Mouse (Mus musculus): ENCODE data around the gene Pfkfb2. TPM values are rescaled to one million over a fixed set of nuclear protein-coding genes. Genes with fewer than 3 reads are reported as not detected.

Pfkfb2 gene
- polyA plus RNA-seq, 1 experiment from 2014 or later: 10.1 TPM

- Histone ChIP-seq H3K9me3 (ENCODE audit: control insufficient read depth, low read length) (no peaks in the 10 kb centered on the region), H3K27ac (ENCODE audit: low read depth, low read length) (no peak overlapping the region), H3K27me3 (ENCODE audit: control insufficient read depth, insufficient read depth, low read length) (no peaks in the 10 kb centered on the region), H3K4me2 (replicated peaks; ENCODE audit: low read depth, low read length) (no peak overlapping the region), H3K4me3 (ENCODE audit: low read depth, low read length) (no peak overlapping the region), H3K36me3 (ENCODE audit: control insufficient read depth, insufficient read depth, low read length) (no peaks in the 10 kb centered on the region), H3K4me1 (replicated peaks; ENCODE audit: control insufficient read depth, insufficient read depth, low read length) (no peaks in the 10 kb centered on the region), H3K9ac (ENCODE audit: low read depth, low read length) (no peak overlapping the region)
- WGBS: 90% methylated on average over 3 of the region's 3 CpGs
- ATAC-seq (ENCODE audit: low FRiP score): no peak
- DNase-seq (ENCODE audit: low spot score): no peak
These were observed 33.1 kb upstream of the Pfkfb2 start for GRCm38 (mm10) chr1:130762045-130762760.

GRCm38 (mm10) chr1:130761597-130761996 lies 32.5 kb upstream of the Pfkfb2 start:
- no peak for DNase-seq (ENCODE audit: low spot score)
- Histone ChIP-seq H3K36me3 (ENCODE audit: control insufficient read depth, insufficient read depth, low read length) (no peaks in the 10 kb centered on the region), H3K27ac (ENCODE audit: low read depth, low read length) (no peak overlapping the region), H3K4me2 (replicated peaks; ENCODE audit: low read depth, low read length) (no peak overlapping the region), H3K4me1 (replicated peaks; ENCODE audit: control insufficient read depth, insufficient read depth, low read length) (no peaks in the 10 kb centered on the region), H3K27me3 (ENCODE audit: control insufficient read depth, insufficient read depth, low read length) (no peaks in the 10 kb centered on the region), H3K4me3 (ENCODE audit: low read depth, low read length) (no peak overlapping the region), H3K9ac (ENCODE audit: low read depth, low read length) (no peak overlapping the region), H3K9me3 (ENCODE audit: control insufficient read depth, low read length) (no peaks in the 10 kb centered on the region)
- no peak for ATAC-seq (ENCODE audit: low FRiP score)
- 90% methylated on average over 1 of the region's 1 CpGs for WGBS

GRCm38 (mm10) chr1:130759689-130760088 lies 30.6 kb upstream of the Pfkfb2 start:
- DNase-seq (ENCODE audit: low spot score) (no peak), ATAC-seq (ENCODE audit: low FRiP score) (no peak)
- no peak overlapping the region for H3K4me3 ChIP-seq (ENCODE audit: low read depth, low read length)
- H3K27me3 ChIP-seq (ENCODE audit: control insufficient read depth, insufficient read depth, low read length): no peaks in the 10 kb centered on the region
- H3K4me1 ChIP-seq (replicated peaks; ENCODE audit: control insufficient read depth, insufficient read depth, low read length): no peaks in the 10 kb centered on the region
- H3K4me2 ChIP-seq (replicated peaks; ENCODE audit: low read depth, low read length): no peak overlapping the region
- H3K36me3 ChIP-seq (ENCODE audit: control insufficient read depth, insufficient read depth, low read length): no peaks in the 10 kb centered on the region
- H3K9ac ChIP-seq (ENCODE audit: low read depth, low read length): no peak overlapping the region
- 86% methylated on average over 9 of the region's 9 CpGs for WGBS
- H3K9me3 ChIP-seq (ENCODE audit: control insufficient read depth, low read length): no peaks in the 10 kb centered on the region
- H3K27ac ChIP-seq (ENCODE audit: low read depth, low read length): no peak overlapping the region

- Histone ChIP-seq H3K36me3 (ENCODE audit: control insufficient read depth, insufficient read depth, low read length) (no peaks in the 10 kb centered on the region), H3K4me3 (ENCODE audit: low read depth, low read length) (no peak overlapping the region), H3K27ac (ENCODE audit: low read depth, low read length) (no peak overlapping the region), H3K27me3 (ENCODE audit: control insufficient read depth, insufficient read depth, low read length) (no peaks in the 10 kb centered on the region), H3K4me1 (replicated peaks; ENCODE audit: control insufficient read depth, insufficient read depth, low read length) (no peaks in the 10 kb centered on the region), H3K4me2 (replicated peaks; ENCODE audit: low read depth, low read length) (no peak overlapping the region), H3K9me3 (ENCODE audit: control insufficient read depth, low read length) (no peaks in the 10 kb centered on the region), H3K9ac (ENCODE audit: low read depth, low read length) (no peak overlapping the region)
- no peak for DNase-seq (ENCODE audit: low spot score)
- WGBS: 77% methylated on average over 3 of the region's 3 CpGs
- no peak for ATAC-seq (ENCODE audit: low FRiP score)
These were observed 17.8 kb upstream of the Pfkfb2 start for GRCm38 (mm10) chr1:130746819-130747218.

GRCm38 (mm10) chr1:130745591-130745990 lies 16.5 kb upstream of the Pfkfb2 start:
- Histone ChIP-seq H3K36me3 (ENCODE audit: control insufficient read depth, insufficient read depth, low read length) (no peaks in the 10 kb centered on the region), H3K4me1 (replicated peaks; ENCODE audit: control insufficient read depth, insufficient read depth, low read length) (no peaks in the 10 kb centered on the region), H3K9me3 (ENCODE audit: control insufficient read depth, low read length) (no peaks in the 10 kb centered on the region), H3K27me3 (ENCODE audit: control insufficient read depth, insufficient read depth, low read length) (no peaks in the 10 kb centered on the region), H3K4me3 (ENCODE audit: low read depth, low read length) (no peak overlapping the region), H3K4me2 (replicated peaks; ENCODE audit: low read depth, low read length) (no peak overlapping the region), H3K27ac (ENCODE audit: low read depth, low read length) (no peak overlapping the region), H3K9ac (ENCODE audit: low read depth, low read length) (no peak overlapping the region)
- ATAC-seq (ENCODE audit: low FRiP score) (no peak), DNase-seq (ENCODE audit: low spot score) (no peak)
- 93% methylated on average over 3 of the region's 3 CpGs for WGBS

GRCm38 (mm10) chr1:130744961-130745360 lies 15.9 kb upstream of the Pfkfb2 start:
- Histone ChIP-seq H3K27me3 (ENCODE audit: control insufficient read depth, insufficient read depth, low read length) (no peaks in the 10 kb centered on the region), H3K4me1 (replicated peaks; ENCODE audit: control insufficient read depth, insufficient read depth, low read length) (no peaks in the 10 kb centered on the region), H3K9me3 (ENCODE audit: control insufficient read depth, low read length) (no peaks in the 10 kb centered on the region), H3K4me3 (ENCODE audit: low read depth, low read length) (no peak overlapping the region), H3K9ac (ENCODE audit: low read depth, low read length) (no peak overlapping the region), H3K36me3 (ENCODE audit: control insufficient read depth, insufficient read depth, low read length) (no peaks in the 10 kb centered on the region), H3K27ac (ENCODE audit: low read depth, low read length) (no peak overlapping the region), H3K4me2 (replicated peaks; ENCODE audit: low read depth, low read length) (no peak overlapping the region)
- DNase-seq (ENCODE audit: low spot score): no peak
- no peak for ATAC-seq (ENCODE audit: low FRiP score)
- WGBS: 94% methylated on average over 5 of the region's 5 CpGs

GRCm38 (mm10) chr1:130744217-130744616 lies 15.2 kb upstream of the Pfkfb2 start:
- Histone ChIP-seq H3K4me1 (replicated peaks; ENCODE audit: control insufficient read depth, insufficient read depth, low read length) (no peaks in the 10 kb centered on the region), H3K27ac (ENCODE audit: low read depth, low read length) (no peak overlapping the region), H3K4me2 (replicated peaks; ENCODE audit: low read depth, low read length) (no peak overlapping the region), H3K9me3 (ENCODE audit: control insufficient read depth, low read length) (no peaks in the 10 kb centered on the region), H3K9ac (ENCODE audit: low read depth, low read length) (no peak overlapping the region), H3K27me3 (ENCODE audit: control insufficient read depth, insufficient read depth, low read length) (no peaks in the 10 kb centered on the region), H3K4me3 (ENCODE audit: low read depth, low read length) (no peak overlapping the region), H3K36me3 (ENCODE audit: control insufficient read depth, insufficient read depth, low read length) (no peaks in the 10 kb centered on the region)
- no peak for DNase-seq (ENCODE audit: low spot score)
- ATAC-seq (ENCODE audit: low FRiP score): no peak
- WGBS: 81% methylated on average over 2 of the region's 2 CpGs

GRCm38 (mm10) chr1:130743775-130744174 lies 14.7 kb upstream of the Pfkfb2 start:
- Histone ChIP-seq H3K4me3 (ENCODE audit: low read depth, low read length) (no peak overlapping the region), H3K4me2 (replicated peaks; ENCODE audit: low read depth, low read length) (no peak overlapping the region), H3K9me3 (ENCODE audit: control insufficient read depth, low read length) (no peaks in the 10 kb centered on the region), H3K27me3 (ENCODE audit: control insufficient read depth, insufficient read depth, low read length) (no peaks in the 10 kb centered on the region), H3K9ac (ENCODE audit: low read depth, low read length) (no peak overlapping the region), H3K36me3 (ENCODE audit: control insufficient read depth, insufficient read depth, low read length) (no peaks in the 10 kb centered on the region), H3K27ac (ENCODE audit: low read depth, low read length) (no peak overlapping the region), H3K4me1 (replicated peaks; ENCODE audit: control insufficient read depth, insufficient read depth, low read length) (no peaks in the 10 kb centered on the region)
- no peak for DNase-seq (ENCODE audit: low spot score)
- 100% methylated on average over 1 of the region's 1 CpGs for WGBS
- ATAC-seq (ENCODE audit: low FRiP score): no peak

- Histone ChIP-seq H3K9ac (ENCODE audit: low read depth, low read length) (no peak overlapping the region), H3K27ac (ENCODE audit: low read depth, low read length) (no peak overlapping the region), H3K27me3 (ENCODE audit: control insufficient read depth, insufficient read depth, low read length) (no peaks in the 10 kb centered on the region), H3K4me2 (replicated peaks; ENCODE audit: low read depth, low read length) (no peak overlapping the region), H3K4me1 (replicated peaks; ENCODE audit: control insufficient read depth, insufficient read depth, low read length) (no peaks in the 10 kb centered on the region), H3K36me3 (ENCODE audit: control insufficient read depth, insufficient read depth, low read length) (no peaks in the 10 kb centered on the region), H3K9me3 (ENCODE audit: control insufficient read depth, low read length) (no peaks in the 10 kb centered on the region), H3K4me3 (ENCODE audit: low read depth, low read length) (no peak overlapping the region)
- ATAC-seq (ENCODE audit: low FRiP score): no peak
- 87% methylated on average over 7 of the region's 7 CpGs for WGBS
- no peak for DNase-seq (ENCODE audit: low spot score)
These were observed 13.1 kb upstream of the Pfkfb2 start for GRCm38 (mm10) chr1:130742201-130742600.
